In genomic region chr9:107576357-107577107, GRCm38 (mm10) we compare ENCODE assay signal across 9 mouse cellular contexts. TPM values are rescaled to one million over a fixed set of nuclear protein-coding genes. Genes with fewer than 3 reads are reported as not detected.
DNase-seq lines count a peak whose midpoint lies in the region; ATAC-seq lines count a peak whose summit lies in the region.
"Had no signal": no experiment of that assay in that cellular context is flagged by ENCODE, and none has a peak within 500 bp of the region (broad histone marks: within the 10 kb centered on the region; RNA-seq: fewer than 3 reads in every experiment).

Gene Hyal1 (plus strand): TSS chr9:107576927.

- intact Hi-C loops in gastrocnemius, postnatal 36 days (cut with DNase I): no loop called here

- H3K27ac ChIP-seq in intestine, embryonic 14.5 days (ENCODE audit: low read depth): peak within 1 kb of the TSS; percentile 66
- H3K27ac ChIP-seq in liver, embryonic 16.5 days (ENCODE audit: low read length): peak within 1 kb of the TSS; percentile 79
- H3K27ac ChIP-seq in neural tube, embryonic 13.5 days (replicated peaks): peak within 1 kb of the TSS; percentile 62

- H3K36me3 ChIP-seq in intestine, embryonic 14.5 days (ENCODE audit: control insufficient read depth, insufficient read depth, low read length): peaks cover 28% of the 10 kb centered on the region
- H3K36me3 ChIP-seq in liver, embryonic 16.5 days (ENCODE audit: control insufficient read depth, insufficient read depth): peaks cover 4% of the 10 kb centered on the region
- peaks cover 33% of the 10 kb centered on the region for H3K36me3 ChIP-seq in neural tube, embryonic 13.5 days

- H3K27me3 ChIP-seq in intestine, embryonic 14.5 days (replicated peaks; ENCODE audit: control insufficient read depth, insufficient read depth, low read length): no peaks in the 10 kb centered on the region
- H3K27me3 ChIP-seq in liver, embryonic 16.5 days (ENCODE audit: control insufficient read depth, insufficient read depth, low read depth, low read length): no peaks in the 10 kb centered on the region
- H3K27me3 ChIP-seq in neural tube, embryonic 13.5 days: no peaks in the 10 kb centered on the region
- H3K27me3 ChIP-seq: Patski had no signal

- peak within 1 kb of the TSS; percentile 44 for H3K9ac ChIP-seq in intestine, embryonic 14.5 days (ENCODE audit: low read length)
- peak within 1 kb of the TSS; percentile 62 for H3K9ac ChIP-seq in liver, embryonic 16.5 days (ENCODE audit: low read depth, low read length)
- peak within 1 kb of the TSS; percentile 58 for H3K9ac ChIP-seq in neural tube, embryonic 13.5 days

- peak within 1 kb of the TSS; percentile 28 for H3K4me3 ChIP-seq in intestine, embryonic 14.5 days (ENCODE audit: low read depth, low read length)
- peak within 1 kb of the TSS; percentile 57 for H3K4me3 ChIP-seq in liver, embryonic 16.5 days (ENCODE audit: low read depth, low read length)
- H3K4me3 ChIP-seq in neural tube, embryonic 13.5 days: peak within 1 kb of the TSS; percentile 31

- DNase-seq in layer of hippocampus, postnatal 10 days (ENCODE audit: low spot score in 2 of 2): peak; percentile 62 to 63
- DNase-seq in layer of hippocampus, adult 9-10 months (ENCODE audit: low spot score): no peak
- DNase-seq in embryo, embryonic 10.5 days (ENCODE audit: low spot score): peak; percentile 92
- peak; percentile 77 to 85 for DNase-seq in gastrocnemius, postnatal 36 days
- DNase-seq in intestine, embryonic 14.5 days (ENCODE audit: low spot score): peak; percentile 86
- DNase-seq in thymus, adult 18-20 months: no peak

- WGBS in intestine, embryonic 14.5 days: 21% methylated on average over 16 of the region's 16 CpGs
- 26% methylated on average over 16 of the region's 16 CpGs for WGBS in liver, embryonic 16.5 days (ENCODE audit: insufficient replicate concordance)
- 31% methylated on average over 16 of the region's 16 CpGs for WGBS in neural tube, embryonic 13.5 days

- peak; percentile 47 for ATAC-seq in intestine, embryonic 14.5 days (replicated peaks; ENCODE audit: low FRiP score, low TSS enrichment, low read depth)
- ATAC-seq in liver, embryonic 16.5 days (ENCODE audit: low read depth): peak; percentile 78
- peak; percentile 41; the same call in 1 of the 2 replicates for ATAC-seq in neural tube, embryonic 13.5 days (ENCODE audit: low read depth)
- ATAC-seq: Patski had no signal

- peak within 1 kb of the TSS; percentile 55 for H3K4me2 ChIP-seq in intestine, embryonic 14.5 days (ENCODE audit: low read length)
- H3K4me2 ChIP-seq in liver, embryonic 16.5 days (ENCODE audit: low read depth, low read length): peak within 1 kb of the TSS; percentile 73
- H3K4me2 ChIP-seq in neural tube, embryonic 13.5 days: peak within 1 kb of the TSS; percentile 51

- peaks cover 8% of the 10 kb centered on the region for H3K4me1 ChIP-seq in intestine, embryonic 14.5 days (replicated peaks; ENCODE audit: control insufficient read depth, insufficient read depth, low read length)
- H3K4me1 ChIP-seq in liver, embryonic 16.5 days (ENCODE audit: control insufficient read depth, low read depth, low read length): peaks cover 52% of the 10 kb centered on the region
- peaks cover 55% of the 10 kb centered on the region for H3K4me1 ChIP-seq in neural tube, embryonic 13.5 days (replicated peaks)

- no peaks in the 10 kb centered on the region for H3K9me3 ChIP-seq in intestine, embryonic 14.5 days (ENCODE audit: control insufficient read depth, low read length)
- no peaks in the 10 kb centered on the region for H3K9me3 ChIP-seq in liver, embryonic 16.5 days (replicated peaks; ENCODE audit: control insufficient read depth, low read length)
- H3K9me3 ChIP-seq in neural tube, embryonic 13.5 days: no peaks in the 10 kb centered on the region

RNA-seq across cellular contexts. Expression of gene Hyal1, which starts in this region (rescaled TPM):
- total RNA-seq in layer of hippocampus, postnatal 10 days (2021): 1 to 10 TPM; 3.7 to 4.2 TPM
- total RNA-seq in gastrocnemius, postnatal 36 days (2021): 1 to 10 TPM; 2.5 to 2.8 TPM
- polyA plus RNA-seq in intestine, embryonic 14.5 days (2014; fragmentation: Nextera tagmentation; extraction: Ambion mirVana): 4.0 and 5.1 TPM in 2 replicates
- polyA plus RNA-seq in liver, embryonic 16.5 days (2015; fragmentation: Nextera tagmentation; extraction: Ambion mirVana): 3.3 and 3.8 TPM in 2 replicates
- polyA plus RNA-seq in neural tube, embryonic 13.5 days (2015; fragmentation: Nextera tagmentation; extraction: Ambion mirVana): 8.2 and 8.5 TPM in 2 replicates

Comparison
In these comparisons a context has a peak if more than half of its experiments do, and no peak if none do; other contexts are left out.
1. DNase-seq: peak in layer of hippocampus, postnatal 10 days (2 of 2), embryo, embryonic 10.5 days (single experiment), gastrocnemius, postnatal 36 days (2 of 2) and intestine, embryonic 14.5 days (single experiment); none in layer of hippocampus, adult 9-10 months (single experiment) and thymus, adult 18-20 months (0 of 2).
2. Peak in every context shown above with its lines, with median percentiles within 50 percentile points of each other: ATAC-seq, H3K27ac ChIP-seq, H3K4me2 ChIP-seq, H3K4me3 ChIP-seq and H3K9ac ChIP-seq.